Mouse (Mus musculus) spleen, embryonic (tissue): ENCODE results near the gene Nek7.

Source experiments
- CTCF ChIA-PET: fragments of 350-600 bp; sonication (Branson Sonifier 250); formaldehyde crosslinking; loops from one replicate; lab custom pipeline; 2022; lab: Charles Lee

Gene Nek7

GRCm38 (mm10) chr1:138516946-138517345 is 103.0 kb downstream of the Nek7 start:
- CTCF ChIA-PET = no interaction called here

- CTCF ChIA-PET = no interaction called here
Measured at GRCm38 (mm10) chr1:138515362-138515761, 104.6 kb downstream of the Nek7 start.

- CTCF ChIA-PET = no interaction called here
Measured at GRCm38 (mm10) chr1:138513982-138514381, 106.0 kb downstream of the Nek7 start.

- CTCF ChIA-PET = no interaction called here
Measured at GRCm38 (mm10) chr1:138510566-138510965, 109.4 kb downstream of the Nek7 start.

GRCm38 (mm10) chr1:138507446-138508043 is 112.4 kb downstream of the Nek7 start:
- CTCF ChIA-PET = no interaction called here

- CTCF ChIA-PET = no interaction called here
Measured at GRCm38 (mm10) chr1:138507014-138507413, 112.9 kb downstream of the Nek7 start.

GRCm38 (mm10) chr1:138504228-138504627 is 115.7 kb downstream of the Nek7 start:
- CTCF ChIA-PET = no interaction called here

GRCm38 (mm10) chr1:138500691-138501090 is 119.2 kb downstream of the Nek7 start:
- CTCF ChIA-PET = no interaction called here

GRCm38 (mm10) chr1:138500155-138500554 is 119.8 kb downstream of the Nek7 start:
- CTCF ChIA-PET = no interaction called here

- CTCF ChIA-PET = interaction anchor here (0.7 kb wide), 1 partner anchor 160 kb away, joined by 3 read pairs; no protein-coding TSS in a partner anchor
Measured at GRCm38 (mm10) chr1:138499461-138499860, 120.5 kb downstream of the Nek7 start.

GRCm38 (mm10) chr1:138491382-138492097 is 128.4 kb downstream of the Nek7 start:
- CTCF ChIA-PET = no interaction called here

- CTCF ChIA-PET = interaction anchor here (0.6 kb wide), 1 partner anchor 367 kb away, joined by 4 read pairs; no protein-coding TSS in a partner anchor
Measured at GRCm38 (mm10) chr1:138487569-138487968, 132.4 kb downstream of the Nek7 start.

- CTCF ChIA-PET = interaction anchor here (0.7 kb wide), 1 partner anchor 14 kb away, joined by 3 read pairs; no protein-coding TSS in a partner anchor
Measured at GRCm38 (mm10) chr1:138480694-138481093, 139.2 kb downstream of the Nek7 start.

- CTCF ChIA-PET = no interaction called here
Measured at GRCm38 (mm10) chr1:138465352-138465751, 154.6 kb downstream of the Nek7 start.

GRCm38 (mm10) chr1:138461425-138461824 is 158.5 kb downstream of the Nek7 start:
- CTCF ChIA-PET = no interaction called here

- CTCF ChIA-PET = no interaction called here
Measured at GRCm38 (mm10) chr1:138449476-138449851, 170.5 kb downstream of the Nek7 start.

- CTCF ChIA-PET = interaction anchor here (0.7 kb wide), 1 partner anchor 21 kb away, joined by 4 read pairs; no protein-coding TSS in a partner anchor
Measured at GRCm38 (mm10) chr1:138448635-138449475, 171.1 kb downstream of the Nek7 start.

- CTCF ChIA-PET = no interaction called here
Measured at GRCm38 (mm10) chr1:138446846-138447245, 173.1 kb downstream of the Nek7 start.
